In genomic region chr13:108110929-108111328, GRCm38 (mm10) we compare ENCODE assay signal across 22 mouse cellular contexts.
"Had no signal": no experiment of that assay in that cellular context is flagged by ENCODE, and none has a peak within 500 bp of the region (broad histone marks: within the 10 kb centered on the region; RNA-seq: fewer than 3 reads in every experiment).

No protein-coding gene starts in this region.

- ATAC-seq: hindbrain, embryonic 16.5 days; hindbrain, postnatal 0 days; inflammation-experienced regulatory T-cells, adult 6 months; intestine, embryonic 15.5 days; intestine, embryonic 16.5 days; intestine, postnatal 0 days had no signal

- DNase-seq: heart, postnatal 10 days; heart, postnatal 14 days; heart, postnatal 36 days; heart, postnatal 4 days; kidney, adult 11 months; kidney, adult 18-20 months; kidney, adult 2 months; kidney, adult 8-10 months; kidney, adult 9 months; kidney, postnatal 10 days; kidney, postnatal 14 days; kidney, postnatal 25 days; kidney, postnatal 36 days; kidney, postnatal 4 days; layer of hippocampus, adult 9-11 months; layer of hippocampus, postnatal 36 days had no signal
